Mouse (Mus musculus): ENCODE measurements around the gene Pard3.

Pard3 gene

GRCm38 (mm10) chr8:127556964-127557363 lies 493.3 kb downstream of the Pard3 start:
- DNase-seq (ENCODE audit: low spot score), result no peak

GRCm38 (mm10) chr8:127557566-127557965 lies 493.9 kb downstream of the Pard3 start:
- no peak for DNase-seq (ENCODE audit: low spot score)

GRCm38 (mm10) chr8:127563634-127564033 lies 499.9 kb downstream of the Pard3 start:
- no peak for DNase-seq (ENCODE audit: low spot score)

GRCm38 (mm10) chr8:127564426-127564825 lies 500.7 kb downstream of the Pard3 start:
- no peak for DNase-seq (ENCODE audit: low spot score)

- DNase-seq (ENCODE audit: low spot score), result no peak
These were observed 505.5 kb downstream of the Pard3 start for GRCm38 (mm10) chr8:127569212-127569611.

- no peak for DNase-seq (ENCODE audit: low spot score)
These were observed 506.8 kb downstream of the Pard3 start for GRCm38 (mm10) chr8:127570527-127570926.

GRCm38 (mm10) chr8:127572493-127572892 lies 508.8 kb downstream of the Pard3 start:
- no peak for DNase-seq (ENCODE audit: low spot score)

GRCm38 (mm10) chr8:127576657-127577056 lies 513.0 kb downstream of the Pard3 start:
- no peak for DNase-seq (ENCODE audit: low spot score)

GRCm38 (mm10) chr8:127577656-127578055 lies 514.0 kb downstream of the Pard3 start:
- no peak for DNase-seq (ENCODE audit: low spot score)

GRCm38 (mm10) chr8:127579436-127579835 lies 515.7 kb downstream of the Pard3 start:
- no peak for DNase-seq (ENCODE audit: low spot score)

- DNase-seq (ENCODE audit: low spot score), result no peak
These were observed 519.7 kb downstream of the Pard3 start for GRCm38 (mm10) chr8:127583429-127583828.

- no peak for DNase-seq (ENCODE audit: low spot score)
These were observed 521.9 kb downstream of the Pard3 start for GRCm38 (mm10) chr8:127585618-127586017.

- DNase-seq (ENCODE audit: low spot score), result no peak
These were observed 523.0 kb downstream of the Pard3 start for GRCm38 (mm10) chr8:127586681-127587080.

GRCm38 (mm10) chr8:127588313-127588712 lies 524.6 kb downstream of the Pard3 start:
- DNase-seq (ENCODE audit: low spot score), result no peak

- DNase-seq (ENCODE audit: low spot score), result no peak
These were observed 525.6 kb downstream of the Pard3 start for GRCm38 (mm10) chr8:127589291-127589690.

- DNase-seq (ENCODE audit: low spot score), result no peak
These were observed 527.0 kb downstream of the Pard3 start for GRCm38 (mm10) chr8:127590674-127591186.

GRCm38 (mm10) chr8:127592648-127593574 lies 529.2 kb downstream of the Pard3 start:
- no peak for DNase-seq (ENCODE audit: low spot score)

GRCm38 (mm10) chr8:127600641-127601040 lies 536.9 kb downstream of the Pard3 start:
- no peak for DNase-seq (ENCODE audit: low spot score)

- DNase-seq (ENCODE audit: low spot score), result no peak
These were observed 539.4 kb downstream of the Pard3 start for GRCm38 (mm10) chr8:127603062-127603461.

- no peak for DNase-seq (ENCODE audit: low spot score)
These were observed 545.0 kb downstream of the Pard3 start for GRCm38 (mm10) chr8:127608541-127609270.

GRCm38 (mm10) chr8:127609316-127609715 lies 545.6 kb downstream of the Pard3 start:
- no peak for DNase-seq (ENCODE audit: low spot score)

- DNase-seq (ENCODE audit: low spot score), result no peak
These were observed 550.5 kb downstream of the Pard3 start for GRCm38 (mm10) chr8:127614206-127614605.

GRCm38 (mm10) chr8:127616681-127617080 lies 553.0 kb downstream of the Pard3 start:
- no peak for DNase-seq (ENCODE audit: low spot score)

Data from ovary, postnatal 10 days (tissue).